Mouse (Mus musculus) liver, postnatal 0 days (tissue): ENCODE results near the gene Lnx2.

Source experiments
- CTCF ChIP-seq: sonication (generic); IDR thresholded peaks from 2 replicates; pipeline ENCODE4 v1.5.1; 2016; ENCODE audit warnings: antibody characterized with exemption, low read depth
- EP300 ChIP-seq: IDR thresholded peaks from 2 replicates; pipeline ENCODE4 v1.6.1; 2016; ENCODE audit warnings: antibody characterized with exemption, low read depth, mild to moderate bottlenecking

DNA sequence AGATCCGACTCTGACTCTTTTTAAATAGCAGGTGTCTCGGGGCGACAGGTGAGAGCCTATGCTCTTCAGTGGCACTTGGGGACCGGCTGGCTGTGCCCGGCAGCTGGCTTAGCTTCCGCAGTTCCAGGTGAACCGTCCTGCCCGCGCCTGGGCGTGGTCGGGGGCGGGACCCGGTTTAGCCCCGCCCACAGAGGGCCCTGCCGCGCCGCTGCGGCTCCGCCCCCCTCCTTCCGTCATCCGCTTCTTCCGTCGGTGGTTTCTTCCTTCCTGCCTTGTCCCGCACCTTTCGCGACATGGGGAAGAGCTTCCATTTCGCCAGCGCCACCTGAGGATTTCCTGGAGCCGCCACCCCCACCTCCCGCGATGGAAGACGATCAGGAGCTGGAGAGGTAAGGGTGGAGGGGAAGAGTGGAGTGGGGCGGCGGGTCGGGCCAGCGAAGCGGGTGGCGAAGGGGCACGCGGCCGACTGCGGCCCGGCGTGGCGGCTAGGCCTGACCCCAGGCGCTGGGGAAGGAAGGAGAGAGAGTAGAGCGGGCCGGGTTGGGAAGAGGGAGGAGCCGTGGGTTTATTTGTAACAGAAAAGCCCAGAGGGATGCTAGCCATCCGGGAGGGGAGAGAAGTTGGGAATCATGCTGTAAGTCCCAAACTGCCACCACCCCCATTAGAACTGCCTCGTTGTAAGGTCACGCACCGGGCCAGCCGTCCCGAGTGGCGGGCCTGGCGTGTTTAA is 1.1 kb upstream of the Lnx2 start:
- no peak for TF ChIP-seq CTCF
- TF ChIP-seq EP300: no peak
